Mouse (Mus musculus): Measurements from ENCODE around the gene Bap1. TPM values are rescaled to one million over a fixed set of nuclear protein-coding genes. Genes with fewer than 3 reads are reported as not detected.
A peak's percentile ranks its signal among the peaks of the same experiment; 100 is the strongest.

Gene Bap1
- total RNA-seq, 2 experiments from 2014 or later = 51.1 to 55.0 TPM

DNA sequence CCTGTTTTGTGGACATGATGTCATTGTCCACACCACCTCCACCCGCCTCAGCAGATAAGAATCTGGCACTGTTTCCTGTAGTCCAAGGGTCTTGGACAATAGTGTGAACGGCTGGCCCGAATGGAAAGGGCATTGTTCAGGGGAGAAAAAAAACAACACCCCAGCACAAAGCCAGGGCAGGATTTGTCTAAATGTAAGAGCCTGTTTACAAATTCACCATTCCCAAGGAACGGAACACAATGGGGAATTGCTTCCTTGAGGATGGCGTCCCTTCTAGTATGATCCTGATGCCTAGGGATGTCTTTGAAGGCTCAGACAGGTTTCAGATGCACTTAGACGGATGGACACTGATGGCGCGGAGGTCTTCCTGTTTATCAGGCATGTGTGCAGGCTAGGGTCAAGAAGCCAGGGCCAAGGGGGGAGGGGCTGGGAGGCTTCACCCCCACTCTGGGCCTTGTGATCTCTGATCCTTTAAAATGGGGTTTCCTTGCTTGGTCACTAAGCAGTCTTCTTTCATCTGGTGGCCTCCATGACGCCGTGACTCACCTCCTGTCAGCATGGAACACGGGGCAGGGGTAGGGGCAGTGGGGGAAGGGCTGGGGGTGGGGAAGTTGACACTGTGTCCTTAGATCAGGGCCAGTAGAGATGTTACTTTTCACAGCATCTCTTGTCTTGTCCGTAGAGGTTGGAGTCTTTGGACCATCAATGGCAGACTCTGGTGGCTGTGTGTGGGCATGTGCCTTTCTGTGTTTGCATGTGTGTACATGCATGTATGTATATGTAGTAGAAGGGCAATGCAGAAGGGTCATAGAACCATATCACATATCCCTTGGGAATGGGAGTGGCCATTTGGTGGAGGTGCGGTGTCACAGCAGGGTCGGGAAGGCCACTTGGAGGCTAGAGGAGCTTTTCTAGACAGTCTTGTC, 17.9 kb upstream of the Bap1 start:
- intact Hi-C loops (cut with DNase I) = loop anchor here (1.0 kb wide), 1 partner anchor 18 kb away; no protein-coding TSS in a partner anchor
- no peak for DNase-seq

DNA sequence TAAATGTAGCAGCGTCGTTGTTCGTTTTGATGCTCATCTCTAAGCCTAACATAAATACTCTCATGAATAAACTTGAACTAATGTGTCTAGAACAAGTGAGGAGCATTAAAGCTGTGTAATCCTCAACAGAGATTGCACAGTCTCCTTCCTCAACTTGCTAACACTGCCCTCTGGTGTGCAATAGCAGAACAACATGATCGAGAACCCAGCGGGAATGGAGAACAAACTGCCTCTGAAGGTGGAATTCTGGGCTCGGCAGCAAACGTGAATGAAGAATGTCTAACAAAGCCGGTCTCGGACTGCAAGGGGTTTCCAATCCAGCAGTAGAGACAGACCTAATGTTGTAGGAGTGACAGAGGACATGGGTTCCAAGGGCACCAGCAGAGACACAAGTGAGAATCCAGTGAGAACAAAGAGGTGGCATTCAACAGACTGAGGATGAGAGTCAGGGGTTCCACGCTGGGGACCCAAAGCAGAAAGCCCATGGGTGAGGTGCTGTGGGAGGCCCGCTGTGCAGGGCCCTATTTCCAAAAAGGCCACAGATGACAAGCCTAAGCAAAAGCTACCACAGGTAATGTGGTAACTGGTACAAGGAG, 17.2 kb upstream of the Bap1 start:
- intact Hi-C loops (cut with DNase I) = loop anchor here (1.0 kb wide), 1 partner anchor 19 kb away; no protein-coding TSS in a partner anchor
- DNase-seq = peak; percentile 89 to 94

DNA sequence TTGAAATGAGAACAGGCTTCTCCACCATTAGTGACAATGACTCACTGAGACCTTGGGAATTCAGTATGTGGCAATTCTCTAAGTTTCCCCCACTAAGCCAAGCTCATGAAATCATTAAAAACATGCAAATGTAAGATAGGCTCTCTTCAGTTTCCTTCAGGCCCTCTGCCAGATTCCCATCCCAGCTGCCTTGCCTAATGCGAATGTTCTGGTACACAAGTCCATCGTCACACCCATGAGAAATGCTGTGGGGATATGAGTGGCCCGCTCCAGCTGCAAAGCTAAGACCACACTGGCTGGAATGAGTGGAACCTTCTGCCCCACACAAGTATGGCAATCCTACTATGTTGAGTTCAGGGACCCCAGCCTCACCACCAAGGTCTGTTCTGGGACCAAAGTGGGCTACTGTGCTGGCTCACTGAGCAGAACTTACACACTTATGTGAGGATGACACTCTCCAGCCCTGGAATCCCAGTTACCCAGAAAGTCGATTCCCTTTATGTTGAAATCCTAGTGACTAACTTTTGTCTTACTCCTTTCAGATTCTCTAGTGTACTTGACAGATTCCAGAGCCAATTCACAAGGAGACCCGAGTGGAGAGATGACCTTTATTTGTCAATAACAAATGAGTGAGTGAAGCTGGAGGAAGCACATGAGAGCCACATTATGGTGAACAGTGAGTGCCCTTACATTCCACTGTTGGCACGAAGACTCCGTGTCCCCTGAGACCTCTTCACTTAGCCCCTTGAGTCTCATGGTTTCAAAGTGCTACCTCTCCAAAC, 14.0 kb upstream of the Bap1 start:
- intact Hi-C loops (cut with DNase I) = no loop called here
- peak; percentile 75 to 80 for DNase-seq

DNA sequence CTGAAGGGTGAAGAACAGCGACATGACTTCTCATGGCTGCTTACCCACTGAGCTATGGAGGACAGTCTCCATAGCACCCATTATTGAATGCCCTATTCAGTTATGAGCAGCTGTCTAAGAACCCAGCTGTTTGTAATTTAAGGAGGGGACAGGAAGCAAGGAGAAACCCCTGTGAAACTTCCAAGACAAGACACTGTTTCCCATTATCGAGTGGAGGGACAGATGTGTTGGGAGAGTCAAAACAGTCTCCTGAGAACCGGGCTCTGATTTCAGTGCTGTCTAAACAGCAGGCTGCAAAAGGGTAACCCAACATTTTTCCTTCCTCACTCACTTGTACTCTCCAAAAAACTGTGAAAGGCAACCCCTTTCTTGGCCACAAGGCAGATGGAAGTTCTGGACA, 10.7 kb upstream of the Bap1 start:
- no peak for DNase-seq
- intact Hi-C loops (cut with DNase I) = no loop called here

DNA sequence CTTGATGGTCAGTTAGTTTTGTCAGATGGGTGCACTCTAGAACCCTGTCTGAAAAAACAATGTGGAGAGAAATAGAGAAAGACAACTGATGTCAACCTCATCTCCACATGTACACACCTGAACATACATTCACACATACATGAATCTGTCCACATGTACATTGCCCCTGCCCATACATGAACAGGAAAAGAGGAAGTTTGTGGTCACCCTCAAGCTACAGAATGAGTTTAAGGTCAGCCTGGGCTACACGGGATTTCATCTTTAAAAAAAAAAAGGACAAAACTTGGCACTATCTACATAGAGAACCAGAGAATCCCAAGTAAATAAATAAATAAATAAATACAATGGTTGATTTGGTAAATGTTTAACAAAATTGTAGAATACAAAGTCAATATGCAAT, 6.5 kb upstream of the Bap1 start:
- DNase-seq = no peak

DNA sequence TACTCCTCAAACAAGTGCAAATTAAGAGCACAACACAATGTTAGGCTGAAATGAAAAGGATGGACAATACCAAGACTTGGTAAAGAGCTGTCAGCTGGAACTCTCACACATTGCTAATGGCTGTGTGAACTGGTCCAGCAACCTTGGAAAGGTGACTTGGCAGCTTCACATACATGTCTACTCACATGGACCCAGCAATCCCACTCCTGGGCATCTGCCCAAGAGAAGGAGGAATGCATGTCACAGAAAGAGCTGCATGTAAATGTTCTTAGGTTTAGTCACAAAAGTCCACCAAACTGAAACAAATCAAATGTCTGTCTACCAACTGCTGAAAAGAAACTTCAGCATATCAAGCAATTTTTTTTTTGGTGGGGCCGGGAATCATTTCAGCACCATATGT, 5.3 kb upstream of the Bap1 start:
- no peak for DNase-seq
- intact Hi-C loops (cut with DNase I) = no loop called here

More for the DNA sequence above, 6.5 kb upstream of the Bap1 start:
- intact Hi-C loops (cut with DNase I) = no loop called here

DNA sequence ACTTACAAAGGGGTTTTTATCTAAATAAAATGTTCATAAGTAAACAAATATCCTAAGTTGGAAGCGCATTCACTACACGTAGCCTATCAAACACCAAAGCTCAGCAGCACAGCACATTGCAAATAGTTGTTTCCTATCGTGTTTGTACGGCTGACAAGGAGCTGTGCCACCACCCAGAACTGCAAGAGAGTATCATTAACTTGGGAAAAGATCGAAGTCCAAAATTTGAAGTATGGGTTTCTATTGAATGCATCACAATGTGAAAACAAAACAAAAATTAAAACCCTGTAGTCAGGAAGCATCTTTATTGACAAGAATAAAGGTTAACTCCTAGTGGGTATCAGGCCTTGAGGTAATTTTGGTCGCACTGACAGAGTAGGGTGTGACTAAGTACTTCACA, 2.9 kb upstream of the Bap1 start:
- intact Hi-C loops (cut with DNase I) = no loop called here
- no peak for DNase-seq

DNA sequence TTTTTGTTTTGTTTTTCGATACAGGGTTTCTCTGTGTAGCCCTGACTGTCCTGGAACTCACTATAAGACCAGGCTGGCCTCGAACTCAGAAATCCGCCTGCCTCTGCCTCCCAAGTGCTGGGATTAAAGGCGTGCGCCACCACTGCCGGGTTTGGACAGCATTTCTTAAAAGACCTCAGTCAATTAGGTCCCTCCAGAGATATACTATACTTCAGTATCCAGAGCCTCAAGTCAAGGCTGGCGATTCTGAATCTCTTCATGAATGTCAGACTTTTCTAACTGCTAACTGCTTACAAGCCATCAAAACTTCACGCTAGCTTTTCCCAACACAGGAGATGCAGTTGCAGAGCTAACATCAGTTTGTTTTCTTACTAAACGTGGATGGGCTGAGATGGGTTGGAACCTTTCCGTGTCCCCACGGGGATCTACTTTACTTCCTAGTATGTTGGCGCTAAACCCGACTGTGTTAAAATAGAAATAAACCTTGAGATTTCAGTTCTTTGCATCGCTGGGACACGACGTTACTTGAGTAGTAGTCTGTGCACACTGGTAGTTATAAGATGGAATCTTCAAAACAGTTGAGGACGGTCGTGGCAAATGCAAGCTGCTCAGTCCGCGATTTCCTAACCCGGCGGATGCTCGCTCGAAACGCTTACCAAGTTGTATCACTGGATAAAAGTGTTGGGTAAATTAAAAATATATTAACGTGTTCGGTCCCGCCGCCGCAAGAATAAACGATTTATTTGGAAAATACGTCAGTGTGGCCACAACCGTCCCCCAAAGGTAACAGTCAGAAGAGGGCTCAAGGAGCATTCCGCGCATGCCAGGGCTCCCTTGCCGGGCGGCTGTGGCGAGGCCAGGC, 797 bp upstream of the Bap1 start:
- DNase-seq = no peak
- intact Hi-C loops (cut with DNase I) = loop anchor here (5.0 kb wide), 2 partner anchors 87 to 123 kb away; partner anchors contain the start of genes Capn7 and Smim4

DNA sequence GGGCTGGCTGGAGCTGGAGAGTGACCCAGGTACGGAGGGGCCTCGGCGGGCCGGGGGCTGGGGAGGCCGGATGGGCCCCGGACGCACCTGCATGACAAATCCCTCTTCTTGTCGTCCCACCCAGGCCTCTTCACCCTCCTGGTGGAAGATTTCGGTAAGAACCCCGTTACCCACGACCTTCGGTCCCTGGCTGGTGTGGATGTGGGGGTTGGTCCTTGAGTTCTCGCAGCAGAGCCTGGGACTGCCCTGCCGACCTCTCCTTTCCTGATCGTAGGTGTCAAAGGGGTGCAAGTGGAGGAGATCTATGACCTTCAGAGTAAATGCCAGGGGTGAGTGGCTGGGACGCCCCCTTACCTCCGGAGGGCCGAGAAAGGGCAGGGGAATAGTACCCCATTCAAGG, 376 bp downstream of the Bap1 start:
- intact Hi-C loops (cut with DNase I) = loop anchor here (5.0 kb wide), 2 partner anchors 86 to 124 kb away; partner anchors contain the start of genes Capn7 and Smim4
- no peak for DNase-seq

DNA sequence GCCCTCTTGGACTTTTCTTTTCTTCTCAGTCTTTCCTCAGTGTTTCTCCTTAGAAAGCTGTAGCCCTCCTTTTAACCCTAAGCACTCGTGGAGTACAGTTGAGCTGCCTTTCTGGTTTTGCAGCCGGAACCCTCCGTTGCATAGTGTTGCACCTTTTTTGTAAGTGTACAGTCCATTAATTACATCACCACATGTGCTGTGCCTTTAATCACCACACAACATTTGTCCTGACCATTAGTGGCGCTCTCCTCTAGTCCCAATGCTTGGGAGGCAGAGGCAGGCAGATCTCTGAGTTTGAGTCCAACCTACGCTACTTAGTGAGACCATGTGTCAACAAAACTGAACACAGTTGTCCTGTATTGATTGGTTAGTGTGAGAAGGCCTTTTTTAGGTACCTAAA, 841 bp downstream of the Bap1 start:
- no peak for DNase-seq
- intact Hi-C loops (cut with DNase I) = loop anchor here (5.0 kb wide), 2 partner anchors 85 to 125 kb away; partner anchors contain the start of genes Capn7 and Smim4

DNA sequence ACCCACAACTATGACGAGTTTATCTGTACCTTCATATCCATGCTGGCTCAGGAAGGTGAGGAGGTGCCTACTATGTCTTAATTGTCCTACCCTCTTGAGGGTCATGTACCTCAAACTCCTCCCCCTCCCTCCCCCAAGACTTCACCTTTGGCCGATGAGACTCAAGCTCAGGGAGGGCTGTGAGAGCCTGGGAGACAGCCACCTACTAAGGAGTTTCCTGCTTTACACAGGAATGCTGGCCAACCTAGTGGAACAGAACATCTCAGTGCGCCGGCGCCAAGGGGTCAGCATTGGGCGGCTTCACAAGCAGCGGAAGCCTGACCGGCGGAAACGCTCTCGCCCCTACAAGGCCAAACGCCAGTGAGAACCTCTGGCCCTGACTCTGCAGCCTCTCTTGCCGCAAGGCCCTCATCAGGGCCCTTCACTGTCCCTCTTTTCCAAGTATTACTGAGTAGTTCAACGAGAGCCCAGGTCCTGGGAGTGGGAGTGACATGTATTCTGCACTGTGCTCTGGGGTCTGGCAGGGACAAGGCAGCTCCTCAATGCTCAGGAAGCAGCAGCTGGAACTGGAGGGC, 7.3 kb downstream of the Bap1 start:
- no peak for DNase-seq
- intact Hi-C loops (cut with DNase I) = no loop called here

DNA sequence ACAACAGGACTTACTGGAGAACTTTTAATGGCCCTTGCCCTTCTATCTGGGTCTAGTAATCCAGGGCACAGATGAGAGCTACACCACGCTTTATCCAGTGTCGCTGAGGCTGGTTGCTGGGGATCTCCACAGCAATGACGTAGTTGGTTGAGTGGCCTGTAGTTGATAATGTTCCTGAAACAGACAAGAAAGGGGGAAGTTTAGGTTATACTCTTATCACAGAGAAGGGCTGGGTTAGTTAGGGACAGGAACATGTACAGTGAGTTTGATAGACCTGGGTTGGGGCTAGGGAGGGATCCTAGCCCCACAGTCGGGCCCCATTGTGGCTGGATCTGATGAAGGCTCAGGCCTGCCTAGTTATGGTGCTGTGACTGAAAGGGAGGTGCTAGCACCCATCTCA, 9.1 kb downstream of the Bap1 start:
- intact Hi-C loops (cut with DNase I) = no loop called here
- no peak for DNase-seq

DNA sequence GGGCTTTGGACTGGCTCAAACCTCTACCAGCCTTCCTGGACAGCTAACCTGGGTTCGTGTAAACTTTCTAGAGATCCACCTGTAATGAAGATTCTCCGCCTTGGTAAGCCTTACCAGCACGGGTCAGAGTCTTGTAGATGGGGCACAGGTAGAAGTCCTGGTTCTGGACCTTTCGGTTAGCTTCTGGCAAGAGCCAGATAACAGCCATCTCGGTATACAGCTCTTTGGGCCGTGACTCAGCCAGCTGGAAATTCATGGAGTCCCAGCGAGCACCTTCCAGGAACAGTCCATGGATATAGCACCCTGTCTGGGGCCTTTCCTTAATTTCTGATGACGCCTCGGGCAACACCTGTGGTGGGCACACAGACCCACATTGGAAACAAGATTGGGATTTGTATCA, 9.7 kb downstream of the Bap1 start:
- DNase-seq = no peak
- intact Hi-C loops (cut with DNase I) = no loop called here

DNA sequence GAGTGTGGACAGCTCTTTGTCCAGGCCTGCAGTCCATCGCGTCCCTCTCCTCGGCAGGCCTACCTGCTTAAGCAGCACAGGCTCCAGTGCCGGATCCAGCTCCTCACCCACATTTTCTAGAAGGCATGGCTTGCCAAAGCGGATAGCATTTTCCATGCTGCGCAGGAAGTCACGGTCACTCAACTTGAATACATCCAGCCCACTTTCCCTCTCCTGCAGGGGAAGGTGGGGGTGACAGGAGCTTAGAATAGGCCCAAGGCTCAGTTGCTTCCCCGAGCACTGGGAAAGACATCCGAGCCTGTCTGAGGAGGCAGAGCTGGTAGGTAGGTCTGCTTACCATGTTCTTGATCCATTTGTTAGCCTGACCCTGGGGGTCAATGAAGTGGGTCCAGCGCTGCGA, 16.4 kb downstream of the Bap1 start:
- intact Hi-C loops (cut with DNase I) = no loop called here
- DNase-seq = no peak

DNA sequence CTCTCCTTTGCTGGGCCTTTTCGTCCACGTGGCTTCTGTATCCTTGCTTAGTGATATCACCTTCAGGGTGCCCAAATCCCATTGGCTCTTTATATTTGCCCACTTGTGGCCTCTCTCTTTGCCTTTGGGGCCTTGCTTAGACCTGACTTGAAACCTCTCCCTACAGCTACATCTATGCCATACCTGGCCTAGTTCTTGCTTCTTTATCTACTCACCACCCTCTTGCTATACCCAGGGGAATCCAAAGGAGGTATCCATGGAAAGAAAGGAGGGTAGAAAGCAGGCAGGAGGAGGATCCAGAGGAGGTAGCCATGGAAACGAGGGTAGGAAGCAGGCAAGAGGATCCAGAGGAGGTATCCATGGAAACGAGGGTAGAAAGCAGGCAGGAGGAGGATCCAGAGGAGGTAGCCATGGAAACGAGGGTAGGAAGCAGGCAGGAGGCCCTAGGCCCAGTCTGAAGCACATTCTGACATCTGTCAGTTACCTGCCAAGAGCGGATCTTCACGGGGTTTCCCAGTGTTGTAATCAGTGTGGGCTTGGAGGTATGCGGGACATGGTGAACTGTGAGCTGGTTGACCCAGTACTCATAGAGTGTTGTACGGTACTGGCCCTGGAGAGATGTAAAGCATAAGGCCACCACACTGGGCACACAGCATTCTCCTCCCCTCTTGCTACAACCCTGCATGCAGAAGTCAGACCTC, 17.2 kb downstream of the Bap1 start:
- intact Hi-C loops (cut with DNase I) = no loop called here
- no peak for DNase-seq

DNA sequence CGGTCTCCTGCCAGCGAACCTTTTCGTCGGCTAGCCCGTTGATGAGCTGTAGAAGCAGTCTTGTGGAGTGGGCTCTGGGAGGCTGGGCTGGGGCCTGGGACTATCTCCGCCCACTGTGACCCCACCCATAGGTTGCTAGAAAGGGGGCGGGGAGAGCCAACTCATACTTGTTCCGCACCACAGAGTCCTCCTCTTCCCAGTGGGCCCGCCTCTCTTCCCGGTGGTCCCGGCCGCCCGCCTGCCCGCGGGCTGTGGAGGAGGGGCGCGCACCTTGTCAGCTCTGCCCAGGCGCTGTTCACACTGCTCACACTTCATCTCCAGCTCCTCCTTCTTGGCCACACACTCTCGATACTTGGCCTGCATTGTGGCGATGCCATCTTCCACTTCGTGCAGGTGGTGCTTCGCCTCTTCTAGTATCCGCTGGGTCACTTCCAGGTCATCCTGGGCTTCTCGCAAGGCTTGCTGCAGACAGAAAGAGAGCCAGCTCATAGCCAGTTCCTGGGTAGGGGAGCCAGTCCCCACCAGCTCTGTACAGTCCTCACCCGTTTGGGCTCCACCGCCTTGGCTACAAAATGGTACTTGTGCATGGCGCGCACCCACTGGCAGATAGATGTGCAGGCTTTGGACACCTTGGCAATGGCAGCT, 18.3 kb downstream of the Bap1 start:
- peak; percentile 14 to 38 for DNase-seq

DNA sequence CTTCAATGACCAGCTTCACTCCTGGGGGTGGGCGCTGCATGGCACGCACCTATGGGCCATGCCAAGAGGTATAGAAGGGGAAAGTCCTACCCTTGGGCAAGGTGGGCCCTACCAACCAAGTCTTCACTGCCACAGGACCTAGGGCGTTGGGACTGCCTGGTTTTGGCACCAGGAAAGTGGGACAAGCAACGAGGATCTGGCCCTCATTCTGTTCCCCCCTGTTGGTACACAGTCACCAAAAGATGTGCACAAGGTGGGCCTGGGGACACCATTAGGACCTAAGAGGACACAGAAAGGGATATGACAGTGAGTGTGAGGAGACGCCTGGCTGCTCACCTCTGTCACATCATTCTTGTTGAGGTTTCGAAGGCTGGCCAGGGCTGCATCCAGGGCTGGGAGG, 19.9 kb downstream of the Bap1 start:
- intact Hi-C loops (cut with DNase I) = no loop called here
- no peak for DNase-seq

More for the DNA sequence above, 18.3 kb downstream of the Bap1 start:
- intact Hi-C loops (cut with DNase I) = no loop called here

DNA sequence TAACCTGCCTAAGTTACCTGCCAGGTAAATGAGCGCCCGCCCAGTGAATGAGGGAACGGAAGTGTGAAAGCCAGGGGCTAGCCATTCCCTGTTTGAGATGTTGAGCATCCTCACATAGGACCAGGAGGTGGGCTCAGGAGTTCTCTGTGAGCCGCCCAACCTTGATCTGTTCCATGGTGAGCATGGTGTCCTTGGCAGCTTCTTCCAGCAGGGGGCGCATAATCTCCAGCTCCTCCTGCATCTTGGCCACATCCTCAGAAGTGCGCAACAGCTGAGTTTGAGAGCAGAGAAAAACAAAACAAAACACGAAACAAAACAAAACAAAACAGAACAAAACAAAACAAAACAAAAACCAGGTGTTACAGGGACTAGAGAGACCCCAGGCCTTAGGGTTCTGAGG, 20.9 kb downstream of the Bap1 start:
- intact Hi-C loops (cut with DNase I) = loop anchor here (2.0 kb wide), 2 partner anchors 53 to 201 kb away; no protein-coding TSS in a partner anchor
- DNase-seq = peak; percentile 77 to 91

DNA sequence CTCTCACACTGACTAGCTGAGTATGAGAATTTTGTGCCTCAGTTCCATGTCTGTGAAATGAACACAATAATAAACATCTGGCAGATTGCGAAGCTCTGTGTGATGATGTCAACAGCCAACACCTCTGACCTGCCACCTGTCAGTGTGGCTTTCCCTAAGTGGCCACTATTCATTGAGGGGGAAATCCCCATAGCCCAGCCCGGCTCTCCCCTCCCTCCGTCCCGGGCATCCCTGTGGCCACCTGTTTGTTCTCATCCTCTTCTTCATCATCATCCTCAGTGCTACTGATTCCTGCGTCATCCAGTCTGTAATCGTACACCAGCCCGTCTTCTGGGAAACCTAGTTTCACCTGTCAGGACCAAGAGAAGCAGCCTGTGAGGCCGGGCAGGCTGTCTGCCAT, 34.5 kb downstream of the Bap1 start:
- intact Hi-C loops (cut with DNase I) = no loop called here
- DNase-seq = no peak

Data from heart, postnatal 10 days (tissue).